Mouse (Mus musculus): ENCODE results near the gene Rftn2. TPM values are rescaled to one million over a fixed set of nuclear protein-coding genes. Genes with fewer than 3 reads are reported as not detected.
"Not testable (repeated sequence)": the region's sequence is repeated elsewhere in the genome, so short reads cannot be mapped to it uniquely, and the experiment has no call there.

The Rftn2 gene
- total RNA-seq, 2 experiments from 2014 or later = 29.6 to 31.8 TPM

- DNase-seq (ENCODE audit: low spot score in 2 of 2) = no peak
Observed at GRCm38 (mm10) chr1:55130190-55130916, 96.2 kb downstream of the Rftn2 start.

- no peak for DNase-seq (ENCODE audit: low spot score in 2 of 2)
Observed at GRCm38 (mm10) chr1:55129716-55130115, 96.9 kb downstream of the Rftn2 start.

- DNase-seq (ENCODE audit: low spot score in 2 of 2) = not testable (repeated sequence)
Observed at GRCm38 (mm10) chr1:55124136-55124535, 102.4 kb downstream of the Rftn2 start.

GRCm38 (mm10) chr1:55123561-55123960 is 103.0 kb downstream of the Rftn2 start:
- no peak for DNase-seq (ENCODE audit: low spot score in 2 of 2)

- DNase-seq (ENCODE audit: low spot score in 2 of 2) = no peak
Observed at GRCm38 (mm10) chr1:55123046-55123445, 103.5 kb downstream of the Rftn2 start.

Other genes starting within 250 kb of the Rftn2 start
- 100 to 1,000 TPM; 142 to 175 TPM for gene Sf3b1, start 199.3 kb downstream of the Rftn2 start, total RNA-seq (2021)
- gene Coq10b, start 174.0 kb downstream of the Rftn2 start, total RNA-seq (2021) = 10 to 100 TPM; 19.8 to 22.6 TPM
- gene Hspe1, start 138.7 kb downstream of the Rftn2 start, total RNA-seq (2021) = 10 to 100 TPM; 95.2 to 98.3 TPM
- 100 to 1,000 TPM; 173 to 192 TPM for gene Hspd1, start 138.5 kb downstream of the Rftn2 start, total RNA-seq (2021)
- 10 to 100 TPM; 63.3 to 67.0 TPM for gene Mob4, start 95.6 kb downstream of the Rftn2 start, total RNA-seq (2021)
- 10 to 100 TPM; 10.6 TPM for gene Mars2, start 10.4 kb upstream of the Rftn2 start, total RNA-seq (2021)
- under 1 TPM in 1 of 2 experiments, not detected in 1; 0.39 TPM for gene Boll, start 136.7 kb upstream of the Rftn2 start, total RNA-seq (2021)
- 10 to 100 TPM; 19.8 to 20.5 TPM for gene Plcl1, start 179.1 kb upstream of the Rftn2 start, total RNA-seq (2021)